Mouse (Mus musculus) left cerebral cortex, postnatal 14 days (tissue): Measurements from ENCODE around the gene Vwa8. TPM values are rescaled to one million over a fixed set of nuclear protein-coding genes. Genes with fewer than 3 reads are reported as not detected.
A peak's percentile ranks its signal among the peaks of the same experiment; 100 is the strongest.

ENCODE experiments used
- DNase-seq, 2 experiments: peaks; one replicate each; pipeline ENCODE4 v3.0.0; 2021 to 2022; ENCODE audit warnings: low spot score in 2 of 2, mixed read lengths in 1 of 2
- intact Hi-C: fragments of 180-260 bp; cut with DNase I; formaldehyde crosslinking; loops from one replicate; pipeline ENCODE4 v1.15.1; 2025
- total RNA-seq, 2 experiments: library from RNA; stranded (reverse); gene quantifications; 2 replicates each; pipeline ENCODE4 v1.2.3; 2021

Vwa8 gene
- total RNA-seq, 2 experiments from 2014 or later, result 21.1 to 24.3 TPM

- intact Hi-C loops, result no loop called here
- no peak for DNase-seq
Observed at GRCm38 (mm10) chr14:79234513-79234912, 385.7 kb downstream of the Vwa8 start.

GRCm38 (mm10) chr14:79235157-79235556 lies 386.3 kb downstream of the Vwa8 start:
- intact Hi-C loops, result no loop called here
- no peak for DNase-seq

GRCm38 (mm10) chr14:79236261-79236660 lies 387.4 kb downstream of the Vwa8 start:
- intact Hi-C loops, result no loop called here
- peak in 1 of 2 experiments; percentile 60 for DNase-seq

- peak; percentile 52 to 67 for DNase-seq
- intact Hi-C loops, result no loop called here
Observed at GRCm38 (mm10) chr14:79239402-79239801, 390.6 kb downstream of the Vwa8 start.

- no peak for DNase-seq
- intact Hi-C loops, result no loop called here
Observed at GRCm38 (mm10) chr14:79241057-79241570, 392.3 kb downstream of the Vwa8 start.

GRCm38 (mm10) chr14:79241656-79242385 lies 393.0 kb downstream of the Vwa8 start:
- intact Hi-C loops, result no loop called here
- no peak for DNase-seq

- intact Hi-C loops, result no loop called here
- DNase-seq, result no peak
Observed at GRCm38 (mm10) chr14:79242386-79242720, 393.5 kb downstream of the Vwa8 start.

- intact Hi-C loops, result no loop called here
- no peak for DNase-seq
Observed at GRCm38 (mm10) chr14:79243038-79243883, 394.4 kb downstream of the Vwa8 start.

GRCm38 (mm10) chr14:79244571-79244970 lies 395.7 kb downstream of the Vwa8 start:
- DNase-seq, result peak in 1 of 2 experiments; percentile 30
- intact Hi-C loops, result no loop called here

GRCm38 (mm10) chr14:79251727-79252285 lies 403.0 kb downstream of the Vwa8 start:
- no peak for DNase-seq
- intact Hi-C loops, result no loop called here

Other genes starting within 250 kb of the Vwa8 start
- gene Dgkh, start 116.3 kb upstream of the Vwa8 start, total RNA-seq, result 10 to 100 TPM; 83.6 to 95.7 TPM